Mouse (Mus musculus) embryonic facial prominence, embryonic 11.5 days (tissue): ENCODE data around the gene Tmem59l. TPM values are rescaled to one million over a fixed set of nuclear protein-coding genes. Genes with fewer than 3 reads are reported as not detected.

ENCODE experiments used
- ATAC-seq: fragments of 200-750 bp; cut with Nextera tagmentation; replicated peaks from 2 replicates; pipeline ENCODE4 v1.8.0; 2017; ENCODE audit warnings: low read depth; ENCODE audit not compliant: insufficient number of reproducible peaks, low FRiP score, low TSS enrichment
- DNase-seq: peaks from one replicate; pipeline ENCODE4 v3.0.0-alpha.2; 2015; ENCODE audit warnings: low spot score
- H3K27ac ChIP-seq: fragments of 300-500 bp; sonication (generic); replicated peaks from 2 replicates; pipeline ENCODE4 v1.5.1; 2014; ENCODE audit warnings: mild to moderate bottlenecking, low read depth, low read length, control low read depth
- H3K27me3 ChIP-seq: fragments of 300-500 bp; sonication (generic); 2 replicates; pipeline ENCODE4 v1.6.1; 2014; ENCODE audit warnings: mild to moderate bottlenecking, low read length, moderate library complexity, mixed read lengths; ENCODE audit not compliant: control insufficient read depth, insufficient read depth
- H3K36me3 ChIP-seq: fragments of 300-500 bp; sonication (generic); replicated peaks from 2 replicates; pipeline ENCODE4 v1.6.1; 2014; ENCODE audit warnings: low read depth, mild to moderate bottlenecking, low read length, moderate library complexity, mixed read lengths; ENCODE audit not compliant: control insufficient read depth, insufficient read depth
- H3K4me1 ChIP-seq: fragments of 300-500 bp; sonication (generic); 2 replicates; pipeline ENCODE4 v1.6.1; 2014; ENCODE audit warnings: low read length, mixed read lengths; ENCODE audit not compliant: control insufficient read depth, insufficient read depth
- H3K4me2 ChIP-seq: fragments of 300-500 bp; sonication (generic); 2 replicates; pipeline ENCODE4 v1.6.1; 2014; ENCODE audit warnings: low read depth, mild to moderate bottlenecking, control low read depth, low read length, moderate library complexity
- H3K4me3 ChIP-seq: fragments of 300-500 bp; sonication (generic); 2 replicates; pipeline ENCODE4 v1.5.1; 2014; ENCODE audit warnings: low read depth, low read length, control low read depth
- H3K9ac ChIP-seq: fragments of 300-500 bp; sonication (generic); replicated peaks from 2 replicates; pipeline ENCODE4 v1.6.1; 2014; ENCODE audit warnings: mild to moderate bottlenecking, control low read depth, low read length
- H3K9me3 ChIP-seq: fragments of 300-500 bp; sonication (generic); replicated peaks from 2 replicates; pipeline ENCODE4 v1.6.1; 2016; ENCODE audit warnings: mild to moderate bottlenecking, low read length, inconsistent platforms, mixed read lengths; ENCODE audit not compliant: control insufficient read depth
- WGBS: fragments of 180-500 bp; shearing (Covaris S2); extraction: QIAGEN DNeasy Blood & Tissue Kit; methylation state at CpG from one replicate; pipeline ENCODE4 v1.1.7; 2014; 5-methylcytosine and 5-hydroxymethylcytosine counted together
- polyA plus RNA-seq: library from polyadenylated mRNA; unstranded; fragments of >200 nt; fragmentation: Nextera tagmentation; extraction: Ambion mirVana; gene quantifications from 2 replicates; pipeline ENCODE4 v1.2.1, GENCODE M21; 2014

The Tmem59l gene
- polyA plus RNA-seq, 1 experiment from 2014 or later: 25.4 TPM

- H3K9ac ChIP-seq: peak overlapping the region; percentile 35
Observed at GRCm38 (mm10) chr8:70495771-70496062, 8.6 kb upstream of the Tmem59l start.

GRCm38 (mm10) chr8:70495001-70495770, 8.0 kb upstream of the Tmem59l start:
- Histone ChIP-seq H3K4me2 (peak overlapping the region; percentile 77), H3K9me3 (no peaks in the 10 kb centered on the region), H3K9ac (peak overlapping the region; percentile 35), H3K27me3 (peaks cover 54% of the 10 kb centered on the region), H3K27ac (no peak overlapping the region), H3K4me3 (peak overlapping the region; percentile 57), H3K4me1 (peaks cover 6% of the 10 kb centered on the region), H3K36me3 (no peaks in the 10 kb centered on the region)
- DNase-seq (no peak), ATAC-seq (no peak)
- 2% methylated on average over 20 of the region's 21 CpGs for whole genome bisulfite sequencing

More at GRCm38 (mm10) chr8:70495771-70496062, 8.6 kb upstream of the Tmem59l start:
- Histone ChIP-seq H3K27ac (no peak overlapping the region), H3K27me3 (peaks cover 54% of the 10 kb centered on the region), H3K4me2 (peak overlapping the region; percentile 77), H3K4me3 (peak overlapping the region; percentile 25), H3K36me3 (no peaks in the 10 kb centered on the region), H3K9me3 (no peaks in the 10 kb centered on the region), H3K4me1 (peaks cover 6% of the 10 kb centered on the region)
- DNase-seq: no peak
- no peak for ATAC-seq
- 3% methylated on average over 12 of the region's 12 CpGs for WGBS

GRCm38 (mm10) chr8:70494416-70494945, 7.3 kb upstream of the Tmem59l start:
- 2% methylated on average over 26 of the region's 28 CpGs for WGBS
- Histone ChIP-seq H3K9ac (peak overlapping the region; percentile 69; the same call in 1 of the 2 replicates), H3K27me3 (peaks cover 53% of the 10 kb centered on the region), H3K4me2 (peak overlapping the region; percentile 77), H3K9me3 (no peaks in the 10 kb centered on the region), H3K4me1 (peaks cover 6% of the 10 kb centered on the region), H3K4me3 (peak overlapping the region; percentile 57), H3K36me3 (no peaks in the 10 kb centered on the region), H3K27ac (no peak overlapping the region)
- ATAC-seq: no peak
- DNase-seq: no peak

GRCm38 (mm10) chr8:70493692-70494415, 6.7 kb upstream of the Tmem59l start:
- Histone ChIP-seq H3K36me3 (no peaks in the 10 kb centered on the region), H3K4me3 (peak overlapping the region; percentile 57), H3K9ac (peak overlapping the region; percentile 69), H3K27me3 (peaks cover 53% of the 10 kb centered on the region), H3K27ac (no peak overlapping the region), H3K4me1 (peaks cover 11% of the 10 kb centered on the region), H3K9me3 (no peaks in the 10 kb centered on the region), H3K4me2 (peak overlapping the region; percentile 77)
- ATAC-seq: no peak
- under 1% methylated on average over 46 of the region's 47 CpGs for WGBS
- peak; percentile 53 for DNase-seq

GRCm38 (mm10) chr8:70492664-70493640, 5.8 kb upstream of the Tmem59l start, which contains the start of gene Crlf1:
Gene Crlf1 (plus strand): TSS chr8:70493158.
- under 1% methylated on average over 58 of the region's 93 CpGs for WGBS
- peaks cover 53% of the 10 kb centered on the region for H3K27me3 ChIP-seq
- H3K9me3 ChIP-seq: no peaks in the 10 kb centered on the region
- H3K4me1 ChIP-seq: peaks cover 17% of the 10 kb centered on the region
- peak within 1 kb of the TSS; percentile 77 for H3K4me2 ChIP-seq
- DNase-seq (peak; percentile 57), ATAC-seq (no peak)
- H3K27ac ChIP-seq: peak within 1 kb of the TSS; percentile 10; the same call in 1 of the 2 replicates
- H3K36me3 ChIP-seq: no peaks in the 10 kb centered on the region
- H3K4me3 ChIP-seq: peak within 1 kb of the TSS; percentile 57
- peak within 1 kb of the TSS; percentile 69 for H3K9ac ChIP-seq

GRCm38 (mm10) chr8:70490880-70491495, 3.8 kb upstream of the Tmem59l start:
- Histone ChIP-seq H3K27me3 (peaks cover 52% of the 10 kb centered on the region), H3K9ac (no peak overlapping the region), H3K4me2 (peak overlapping the region; percentile 13; the same call in 1 of the 2 replicates), H3K36me3 (no peaks in the 10 kb centered on the region), H3K4me3 (no peak overlapping the region), H3K4me1 (peaks cover 17% of the 10 kb centered on the region), H3K27ac (no peak overlapping the region), H3K9me3 (no peaks in the 10 kb centered on the region)
- DNase-seq (peak; percentile 55), ATAC-seq (no peak)
- WGBS: 1% methylated on average over 20 of the region's 20 CpGs
